Mouse (Mus musculus): ENCODE results near the gene Kctd4. TPM values are rescaled to one million over a fixed set of nuclear protein-coding genes. Genes with fewer than 3 reads are reported as not detected.
"Not testable (repeated sequence)": the region's sequence is repeated elsewhere in the genome, so short reads cannot be mapped to it uniquely, and the experiment has no call there.

The Kctd4 gene
- not detected in 2 replicates for total RNA-seq (2017)

DNA sequence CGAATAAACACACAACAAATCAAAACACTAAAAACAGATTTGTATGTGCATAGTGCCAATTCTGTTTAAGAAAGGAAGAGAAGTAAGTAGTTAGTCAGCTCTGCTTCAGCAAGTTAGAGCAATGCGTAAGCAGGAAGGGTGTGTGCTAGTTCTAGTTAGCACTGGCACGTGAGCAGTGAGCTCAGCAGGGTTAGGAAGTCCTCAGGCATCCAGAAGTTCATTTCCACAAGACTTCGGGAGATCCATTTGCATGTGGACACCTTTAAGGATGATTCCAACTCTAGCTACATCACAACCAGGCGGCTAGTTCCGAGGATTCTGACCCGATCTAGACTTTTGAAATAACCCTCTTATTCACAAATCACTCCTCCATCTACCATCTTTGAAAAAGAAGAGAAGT is at the start of gene Kctd4:
Kctd4 (plus strand) TSS at position 244 of the 400 bp plus-strand sequence.
- ATAC-seq (replicated peaks in 1 of 2; ENCODE audit: insufficient read depth in 1 of 2, low FRiP score in 2 of 2, low TSS enrichment in 1 of 2, low read depth in 1 of 2, poor library complexity in 2 of 2, severe bottlenecking in 2 of 2): no peak

GRCm38 (mm10) chr14:75906931-75907330 is 47.9 kb upstream of the Kctd4 start:
- no peak for ATAC-seq (replicated peaks in 1 of 2; ENCODE audit: insufficient read depth in 1 of 2, low FRiP score in 2 of 2, low TSS enrichment in 1 of 2, low read depth in 1 of 2, poor library complexity in 2 of 2, severe bottlenecking in 2 of 2)

DNA sequence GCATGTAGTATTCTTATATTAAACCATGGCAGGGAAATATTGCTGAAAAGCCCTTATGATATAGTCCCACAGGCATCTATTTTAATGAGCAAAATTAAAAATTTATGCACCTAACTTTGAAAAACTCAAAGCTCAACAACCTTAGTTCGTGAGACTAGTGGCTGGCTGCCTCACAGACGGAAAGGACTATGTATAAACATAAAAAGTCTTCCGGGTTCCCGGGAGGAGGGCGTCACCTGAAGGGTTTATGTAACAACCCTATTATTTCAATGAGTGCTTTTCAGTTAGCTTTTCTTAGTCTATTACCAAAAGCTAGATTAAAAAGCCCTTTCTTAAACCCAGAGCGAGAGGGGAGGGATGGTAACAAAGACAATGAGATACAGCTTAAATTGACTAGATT is 42.8 kb upstream of the Kctd4 start:
- no peak for ATAC-seq (replicated peaks in 1 of 2; ENCODE audit: insufficient read depth in 1 of 2, low FRiP score in 2 of 2, low TSS enrichment in 1 of 2, low read depth in 1 of 2, poor library complexity in 2 of 2, severe bottlenecking in 2 of 2)

- ATAC-seq (replicated peaks in 1 of 2; ENCODE audit: insufficient read depth in 1 of 2, low FRiP score in 2 of 2, low TSS enrichment in 1 of 2, low read depth in 1 of 2, poor library complexity in 2 of 2, severe bottlenecking in 2 of 2): no peak
These were observed 42.1 kb upstream of the Kctd4 start for GRCm38 (mm10) chr14:75912665-75913064.

GRCm38 (mm10) chr14:75923314-75924052 is 31.3 kb upstream of the Kctd4 start:
- no peak for ATAC-seq (replicated peaks in 1 of 2; ENCODE audit: insufficient read depth in 1 of 2, low FRiP score in 2 of 2, low TSS enrichment in 1 of 2, low read depth in 1 of 2, poor library complexity in 2 of 2, severe bottlenecking in 2 of 2)

DNA sequence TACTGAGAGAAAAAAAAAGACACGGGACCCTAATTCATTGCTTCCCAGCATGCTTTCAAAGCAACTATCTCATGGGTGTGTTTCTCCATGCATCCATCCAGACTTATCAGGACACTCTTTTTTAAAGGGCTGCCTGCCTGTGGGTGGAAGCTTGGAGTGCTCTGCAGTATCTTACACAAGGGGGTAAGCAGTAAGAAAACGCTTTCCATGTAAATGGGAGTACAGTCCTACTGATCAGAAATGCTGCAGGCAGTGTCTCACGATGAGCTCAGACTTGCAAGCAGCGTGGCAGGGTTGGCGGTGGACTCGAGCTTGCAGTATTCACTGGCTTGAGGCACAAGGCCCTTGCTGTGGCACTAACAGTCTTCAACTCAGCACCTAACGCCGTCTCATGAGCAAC is 25.1 kb upstream of the Kctd4 start:
- ATAC-seq (replicated peaks in 1 of 2; ENCODE audit: insufficient read depth in 1 of 2, low FRiP score in 2 of 2, low TSS enrichment in 1 of 2, low read depth in 1 of 2, poor library complexity in 2 of 2, severe bottlenecking in 2 of 2): not testable (repeated sequence)

DNA sequence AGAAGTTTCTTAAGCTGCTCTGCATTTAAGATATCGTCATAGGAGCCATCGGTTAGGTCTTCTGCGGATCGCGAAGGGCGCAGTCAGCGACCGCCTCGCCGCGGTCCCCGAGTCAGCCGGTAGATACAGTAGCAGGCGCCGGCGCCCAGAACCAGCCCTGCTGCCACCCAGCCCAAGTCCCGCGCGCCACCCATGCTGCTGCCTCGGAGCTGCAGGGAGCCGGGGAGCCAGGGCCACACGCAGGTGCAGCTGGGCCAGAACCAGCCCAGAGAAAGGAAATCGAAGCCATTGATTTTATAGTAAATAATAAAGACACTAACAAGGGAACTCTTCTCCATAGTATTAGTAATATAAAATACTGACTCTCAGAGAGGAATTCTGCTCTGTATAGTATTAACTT is 23.5 kb upstream of the Kctd4 start:
- ATAC-seq (replicated peaks in 1 of 2; ENCODE audit: insufficient read depth in 1 of 2, low FRiP score in 2 of 2, low TSS enrichment in 1 of 2, low read depth in 1 of 2, poor library complexity in 2 of 2, severe bottlenecking in 2 of 2): no peak

GRCm38 (mm10) chr14:75934359-75934758 is 20.4 kb upstream of the Kctd4 start:
- ATAC-seq (replicated peaks in 1 of 2; ENCODE audit: insufficient read depth in 1 of 2, low FRiP score in 2 of 2, low TSS enrichment in 1 of 2, low read depth in 1 of 2, poor library complexity in 2 of 2, severe bottlenecking in 2 of 2): no peak

GRCm38 (mm10) chr14:75937714-75938113 is 17.1 kb upstream of the Kctd4 start:
- peak in 1 of 2 experiments; percentile 45; a peak in 1 of 4 replicates for ATAC-seq (replicated peaks in 1 of 2; ENCODE audit: insufficient read depth in 1 of 2, low FRiP score in 2 of 2, low TSS enrichment in 1 of 2, low read depth in 1 of 2, poor library complexity in 2 of 2, severe bottlenecking in 2 of 2)

- no peak for ATAC-seq (replicated peaks in 1 of 2; ENCODE audit: insufficient read depth in 1 of 2, low FRiP score in 2 of 2, low TSS enrichment in 1 of 2, low read depth in 1 of 2, poor library complexity in 2 of 2, severe bottlenecking in 2 of 2)
These were observed 13.3 kb upstream of the Kctd4 start for GRCm38 (mm10) chr14:75941500-75941899.

DNA sequence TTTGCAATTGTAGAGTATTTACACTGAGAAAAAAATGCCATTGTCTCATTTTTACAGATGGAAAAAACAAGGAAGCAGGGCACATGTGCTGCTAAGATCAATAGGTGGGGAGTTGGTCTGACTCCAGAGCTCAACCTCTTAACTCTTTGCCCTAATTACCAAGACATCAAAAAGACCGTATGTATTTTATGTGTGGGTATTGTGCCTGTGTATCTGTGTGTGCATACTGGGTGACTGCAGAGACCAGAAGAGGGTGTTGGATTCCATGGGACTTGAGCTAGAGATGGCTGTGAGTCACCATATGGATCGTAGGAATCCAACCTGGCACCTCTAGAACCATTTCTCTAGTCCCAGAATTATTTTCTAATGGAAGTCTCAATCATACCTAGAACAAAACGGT is 12.4 kb upstream of the Kctd4 start:
- no peak for ATAC-seq (replicated peaks in 1 of 2; ENCODE audit: insufficient read depth in 1 of 2, low FRiP score in 2 of 2, low TSS enrichment in 1 of 2, low read depth in 1 of 2, poor library complexity in 2 of 2, severe bottlenecking in 2 of 2)

DNA sequence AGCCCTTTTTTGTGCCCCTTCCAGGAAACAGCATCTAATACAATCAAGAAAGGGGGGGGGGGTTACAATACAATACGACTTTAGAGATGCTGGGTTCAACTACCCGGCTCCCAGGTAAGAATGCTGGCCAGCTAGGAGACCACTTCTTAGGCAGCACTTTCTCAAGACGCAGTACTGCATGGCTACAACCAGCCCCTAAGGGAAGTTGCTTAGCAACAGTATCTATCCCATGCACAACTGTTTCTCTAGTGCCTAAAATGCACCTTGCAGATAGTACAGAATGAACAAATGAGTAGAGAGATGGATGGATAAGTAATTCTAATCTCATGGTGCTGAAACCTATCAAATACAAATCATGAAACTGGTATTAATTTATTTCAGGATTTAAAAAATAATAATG is 7.1 kb upstream of the Kctd4 start:
- ATAC-seq (replicated peaks in 1 of 2; ENCODE audit: insufficient read depth in 1 of 2, low FRiP score in 2 of 2, low TSS enrichment in 1 of 2, low read depth in 1 of 2, poor library complexity in 2 of 2, severe bottlenecking in 2 of 2): no peak

DNA sequence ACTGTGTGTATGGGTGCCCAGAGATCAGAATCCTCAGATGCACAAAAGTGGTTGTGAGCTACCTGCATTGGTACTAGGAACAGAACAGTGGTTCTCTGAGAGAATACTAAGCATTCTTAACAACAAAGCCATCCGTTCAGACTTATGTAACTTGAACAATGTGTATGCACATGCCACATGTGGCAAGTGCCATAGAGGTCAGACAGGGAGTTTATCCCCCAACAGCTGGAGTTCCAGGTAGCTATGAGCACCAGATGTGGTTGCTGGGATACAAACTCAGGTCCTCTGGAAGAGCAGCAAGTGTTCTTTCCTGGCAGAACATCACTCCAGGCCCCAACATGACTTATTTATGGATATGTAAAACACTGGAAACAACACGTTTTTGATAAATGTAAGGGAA is 1.8 kb upstream of the Kctd4 start:
- ATAC-seq (replicated peaks in 1 of 2; ENCODE audit: insufficient read depth in 1 of 2, low FRiP score in 2 of 2, low TSS enrichment in 1 of 2, low read depth in 1 of 2, poor library complexity in 2 of 2, severe bottlenecking in 2 of 2): no peak

DNA sequence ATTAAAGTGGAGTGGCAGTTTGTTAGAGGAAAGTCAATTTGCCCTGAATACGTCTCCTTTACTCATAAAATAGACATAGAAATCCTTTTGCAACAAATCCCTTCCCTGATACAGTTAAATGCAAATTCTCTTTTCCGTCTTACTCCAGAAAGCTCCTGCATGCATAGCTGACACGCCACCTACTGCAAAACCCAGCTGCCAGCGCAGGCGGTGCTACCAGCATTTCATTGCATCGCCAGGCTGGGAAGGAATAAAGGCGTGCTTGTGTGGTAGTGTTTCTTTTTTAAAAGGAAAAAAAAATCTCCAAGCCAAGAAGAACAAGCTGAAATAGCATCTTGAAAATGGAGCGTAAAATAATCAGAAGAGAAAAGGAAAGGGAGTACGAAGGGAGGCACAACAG is 7.4 kb downstream of the Kctd4 start:
- ATAC-seq (replicated peaks in 1 of 2; ENCODE audit: insufficient read depth in 1 of 2, low FRiP score in 2 of 2, low TSS enrichment in 1 of 2, low read depth in 1 of 2, poor library complexity in 2 of 2, severe bottlenecking in 2 of 2): no peak

DNA sequence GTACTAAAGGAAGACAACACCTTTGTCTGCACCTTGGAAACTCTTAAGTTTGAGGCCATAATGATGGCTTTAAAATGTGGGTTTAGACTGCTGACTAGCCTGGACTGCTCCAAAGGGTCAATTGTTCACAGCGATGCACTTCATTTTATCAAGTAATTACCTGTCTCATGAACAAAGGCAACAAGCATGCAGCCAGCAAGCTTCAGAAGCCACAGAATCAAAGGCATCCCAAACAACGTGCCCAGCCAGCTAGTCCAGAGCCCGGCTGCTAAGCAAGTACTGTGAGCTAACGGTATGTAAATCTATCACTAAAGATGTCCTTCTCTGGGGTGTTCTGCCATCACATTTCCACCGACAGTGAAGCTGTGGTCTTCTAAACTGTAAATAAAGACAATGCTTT is 8.4 kb downstream of the Kctd4 start:
- ATAC-seq (replicated peaks in 1 of 2; ENCODE audit: insufficient read depth in 1 of 2, low FRiP score in 2 of 2, low TSS enrichment in 1 of 2, low read depth in 1 of 2, poor library complexity in 2 of 2, severe bottlenecking in 2 of 2): no peak

DNA sequence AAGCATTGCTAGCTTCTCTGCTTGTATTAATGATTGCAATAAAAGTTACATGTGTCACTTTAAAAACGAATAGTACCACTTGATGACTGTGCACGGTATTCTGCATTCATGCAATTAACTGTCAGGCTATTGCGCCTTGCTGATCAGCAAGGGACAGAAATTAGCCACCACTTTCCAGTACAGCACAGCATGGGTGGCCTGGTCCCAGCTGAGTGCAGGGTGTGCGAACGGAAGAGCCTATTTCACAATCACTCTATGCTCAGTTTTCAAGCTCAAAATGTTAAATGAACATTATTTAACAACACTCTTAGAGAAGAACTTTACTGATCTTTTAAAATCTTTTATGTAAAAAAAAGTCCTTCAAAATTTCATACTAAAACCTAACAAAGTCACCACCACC is 9.2 kb downstream of the Kctd4 start:
- ATAC-seq (replicated peaks in 1 of 2; ENCODE audit: insufficient read depth in 1 of 2, low FRiP score in 2 of 2, low TSS enrichment in 1 of 2, low read depth in 1 of 2, poor library complexity in 2 of 2, severe bottlenecking in 2 of 2): no peak

DNA sequence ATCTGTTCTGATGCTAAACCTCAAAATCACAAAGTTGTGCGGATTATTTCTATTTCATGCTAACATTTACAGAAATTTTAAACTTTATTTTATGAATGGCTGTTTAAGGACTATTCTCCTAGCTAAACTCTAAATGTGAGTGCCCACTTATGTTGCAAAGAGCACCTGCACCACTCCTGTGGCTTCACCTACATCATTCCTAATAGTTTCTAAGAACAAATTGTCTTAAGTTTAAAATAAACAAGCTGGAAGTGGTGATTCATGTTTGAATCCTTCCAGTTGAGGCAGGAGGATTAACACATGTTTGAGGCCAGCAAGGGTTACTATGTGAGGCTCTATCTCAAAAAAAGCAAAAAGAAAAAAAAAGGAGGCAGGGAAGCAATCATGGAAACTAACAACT is 9.6 kb downstream of the Kctd4 start:
- ATAC-seq (replicated peaks in 1 of 2; ENCODE audit: insufficient read depth in 1 of 2, low FRiP score in 2 of 2, low TSS enrichment in 1 of 2, low read depth in 1 of 2, poor library complexity in 2 of 2, severe bottlenecking in 2 of 2): no peak

GRCm38 (mm10) chr14:75967291-75967690 is 12.5 kb downstream of the Kctd4 start:
- no peak for ATAC-seq (replicated peaks in 1 of 2; ENCODE audit: insufficient read depth in 1 of 2, low FRiP score in 2 of 2, low TSS enrichment in 1 of 2, low read depth in 1 of 2, poor library complexity in 2 of 2, severe bottlenecking in 2 of 2)

DNA sequence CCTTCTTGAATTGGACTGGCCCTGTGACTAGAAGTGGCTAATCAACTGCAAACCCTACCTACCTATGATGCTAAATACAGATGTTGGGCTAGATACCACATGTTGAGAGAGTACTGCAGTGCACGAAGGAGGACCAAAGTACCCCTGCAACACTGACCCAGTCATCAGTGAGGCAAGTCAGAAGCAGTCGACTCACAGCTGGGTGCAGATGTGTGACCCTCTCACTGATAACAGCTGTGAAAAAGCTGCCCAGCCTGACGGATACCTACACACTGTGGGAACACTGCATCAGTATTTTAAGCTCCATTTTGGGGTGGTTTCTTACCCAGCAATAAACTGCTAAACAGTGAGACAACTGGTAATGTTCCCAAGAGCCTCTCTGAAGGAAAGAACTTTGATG is 21.3 kb downstream of the Kctd4 start:
- ATAC-seq (replicated peaks in 1 of 2; ENCODE audit: insufficient read depth in 1 of 2, low FRiP score in 2 of 2, low TSS enrichment in 1 of 2, low read depth in 1 of 2, poor library complexity in 2 of 2, severe bottlenecking in 2 of 2): no peak

Measured in hematopoietic stem cell, adult 5-6 weeks (primary cell).